Mouse (Mus musculus) lung, embryonic 16.5 days (tissue): ENCODE measurements at regions not wholly inside any gene's neighbourhood (a gene's known extent, or its start where the extent isn't known, plus 50 kb on each side); places are given as distances from the start of the nearest gene placed in this dataset.

Experiments used
- ATAC-seq: fragments of 200-750 bp; cut with Nextera tagmentation; 2 replicates; pipeline ENCODE4 v1.8.0; 2017; ENCODE audit warnings: low read depth, mild to moderate bottlenecking, moderate library complexity
- H3K27ac ChIP-seq: fragments of 300-500 bp; sonication (generic); 2 replicates; pipeline ENCODE4 v1.5.1; 2014; ENCODE audit warnings: mild to moderate bottlenecking, control low read depth, low read length
- H3K27me3 ChIP-seq: fragments of 300-500 bp; sonication (generic); 2 replicates; pipeline ENCODE4 v1.6.1; 2014; ENCODE audit warnings: low read depth, low read length, mixed read lengths; ENCODE audit not compliant: control insufficient read depth, insufficient read depth
- H3K36me3 ChIP-seq: fragments of 300-500 bp; sonication (generic); 2 replicates; pipeline ENCODE4 v1.6.1; 2014; ENCODE audit warnings: low read length; ENCODE audit not compliant: control insufficient read depth, insufficient read depth
- H3K4me1 ChIP-seq: fragments of 300-500 bp; sonication (generic); replicated peaks from 2 replicates; pipeline ENCODE4 v1.6.1; 2014; ENCODE audit warnings: low read length, mixed read lengths; ENCODE audit not compliant: control insufficient read depth, insufficient read depth
- H3K4me2 ChIP-seq: fragments of 300-500 bp; sonication (generic); 2 replicates; pipeline ENCODE4 v1.6.1; 2014; ENCODE audit warnings: low read depth, low read length, control low read depth
- H3K4me3 ChIP-seq: fragments of 300-500 bp; sonication (generic); 2 replicates; pipeline ENCODE4 v1.5.1; 2014; ENCODE audit warnings: mild to moderate bottlenecking, low read length, control low read depth
- H3K9ac ChIP-seq: fragments of 300-500 bp; sonication (generic); 2 replicates; pipeline ENCODE4 v1.6.1; 2014; ENCODE audit warnings: low read length, control low read depth
- H3K9me3 ChIP-seq: fragments of 300-500 bp; sonication (generic); 2 replicates; pipeline ENCODE4 v1.6.1; 2016; ENCODE audit warnings: low read length; ENCODE audit not compliant: control insufficient read depth
- WGBS: fragments of 180-500 bp; shearing (Covaris S2); extraction: QIAGEN DNeasy Blood & Tissue Kit; methylation state at CpG from one replicate; pipeline ENCODE4 v1.1.7; 2014; 5-methylcytosine and 5-hydroxymethylcytosine counted together

DNA sequence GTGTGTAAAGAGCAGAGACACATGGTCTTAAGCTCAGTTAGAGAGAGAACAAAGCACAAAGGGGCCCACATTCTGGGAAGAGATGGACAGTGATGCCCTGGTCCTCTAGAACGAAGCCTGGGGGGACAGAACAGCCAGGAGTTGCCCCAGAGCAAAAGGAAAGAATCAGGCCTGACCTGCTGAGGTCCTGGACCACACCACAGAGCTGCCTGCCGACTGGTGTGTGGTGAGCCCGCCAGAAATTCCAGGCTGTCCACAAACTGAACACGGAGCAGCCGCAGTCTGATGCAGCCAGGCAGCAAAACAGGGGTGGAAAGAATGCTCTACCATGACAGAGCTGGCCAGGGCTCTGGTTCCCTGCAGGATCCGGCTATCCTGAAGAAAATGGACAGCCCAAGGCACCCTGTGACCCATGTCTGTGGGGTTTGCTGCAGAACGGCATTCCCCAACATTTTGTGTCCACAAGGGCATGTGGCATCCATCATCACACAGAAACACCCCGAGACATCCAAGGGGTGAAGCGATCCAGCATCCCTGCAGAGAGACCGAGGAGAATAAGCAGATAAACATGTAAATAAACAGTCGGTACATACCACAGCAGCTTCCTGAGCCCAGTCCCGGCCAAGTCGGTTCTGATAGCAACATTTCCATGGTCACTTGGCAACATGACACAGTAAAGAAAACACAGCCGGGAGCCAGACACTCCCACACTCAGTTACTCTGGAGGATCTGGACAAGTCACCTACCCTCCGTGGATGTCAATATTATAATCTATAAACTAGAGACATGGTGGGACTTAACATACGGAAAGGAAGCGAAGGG is 65.3 kb upstream of the Pomp start:
- no peaks in the 10 kb centered on the region for H3K36me3 ChIP-seq
- peak overlapping the region; percentile 1; the same call in 1 of the 2 replicates for H3K4me2 ChIP-seq
- no peaks in the 10 kb centered on the region for H3K9me3 ChIP-seq
- H3K9ac ChIP-seq = no peak overlapping the region
- H3K27ac ChIP-seq = no peak overlapping the region
- peak; percentile 56 for ATAC-seq
- H3K4me1 ChIP-seq = peaks cover 2% of the 10 kb centered on the region; the same call in 1 of the 2 replicates
- H3K4me3 ChIP-seq = no peak overlapping the region
- no peaks in the 10 kb centered on the region for H3K27me3 ChIP-seq
- 33% methylated on average over 17 of the region's 17 CpGs for WGBS

DNA sequence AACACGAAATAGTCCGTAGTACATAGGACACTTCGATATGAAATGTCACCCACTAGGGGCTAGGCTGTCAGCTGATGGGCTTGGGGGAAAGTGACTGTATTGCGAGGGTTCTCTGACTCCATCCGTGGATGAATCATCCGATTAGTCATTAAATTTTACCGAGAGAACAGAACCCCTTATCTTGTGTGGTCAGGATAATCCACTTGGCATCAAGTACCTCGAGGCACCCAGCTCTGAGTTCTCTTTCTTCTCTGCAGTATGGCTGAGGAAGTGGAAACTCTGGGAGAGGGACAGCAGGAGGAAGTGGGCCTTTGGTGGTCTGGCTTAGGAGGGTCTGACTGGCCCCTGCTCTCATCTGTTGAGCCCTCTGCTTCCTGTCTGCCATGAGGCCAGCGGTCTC is 67.2 kb upstream of the Pomp start:
- no peak for ATAC-seq
- Histone ChIP-seq H3K4me1 (peaks cover 2% of the 10 kb centered on the region; the same call in 1 of the 2 replicates), H3K4me3 (no peak overlapping the region), H3K36me3 (no peaks in the 10 kb centered on the region), H3K27me3 (no peaks in the 10 kb centered on the region), H3K27ac (no peak overlapping the region), H3K9me3 (no peaks in the 10 kb centered on the region), H3K9ac (no peak overlapping the region), H3K4me2 (no peak overlapping the region)
- 53% methylated on average over 9 of the region's 9 CpGs for WGBS

DNA sequence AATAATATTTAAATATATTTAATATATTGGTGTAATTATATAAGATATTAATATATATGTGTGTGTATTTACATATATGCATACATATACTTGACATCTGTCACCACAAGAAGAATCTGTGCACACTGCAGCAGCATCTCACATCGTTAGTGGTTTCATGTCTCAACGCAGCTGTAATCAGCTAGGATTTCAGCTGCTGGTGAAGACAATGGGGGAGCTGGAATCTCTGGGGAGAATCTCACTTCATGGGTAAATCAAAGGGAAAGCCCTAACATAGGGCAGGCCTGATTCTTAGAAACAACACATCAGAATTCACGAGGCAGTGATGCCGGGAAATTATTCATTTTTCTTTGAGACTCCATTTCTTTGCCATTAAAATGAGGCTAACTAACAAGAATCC is 66.8 kb upstream of the Flt1 start:
- 66% methylated on average over 4 of the region's 4 CpGs for WGBS

DNA sequence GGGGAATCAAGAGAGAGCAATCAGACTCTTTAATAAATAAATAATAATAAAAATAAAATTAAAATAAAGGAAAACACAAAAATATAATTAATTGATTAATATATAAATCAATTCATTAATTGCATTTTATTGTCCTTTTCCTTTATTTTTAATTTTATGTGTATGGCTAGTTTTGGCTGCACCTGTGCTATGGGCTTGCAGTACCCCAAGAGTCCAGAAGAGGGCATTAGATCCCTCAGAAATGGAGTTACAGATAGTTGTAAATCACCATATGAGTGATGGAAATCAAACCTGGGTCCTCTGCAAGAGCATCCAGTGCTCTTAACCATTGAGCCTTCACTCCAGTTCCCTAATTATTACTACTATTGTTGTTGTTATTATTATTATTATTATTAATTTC is 65.3 kb upstream of the Flt1 start:
- H3K4me1 ChIP-seq = peaks cover 2% of the 10 kb centered on the region; the same call in 1 of the 2 replicates

More for the DNA sequence above, 66.8 kb upstream of the Flt1 start:
- Histone ChIP-seq H3K4me1 (peaks cover 2% of the 10 kb centered on the region; the same call in 1 of the 2 replicates), H3K27me3 (no peaks in the 10 kb centered on the region), H3K27ac (no peak overlapping the region), H3K36me3 (no peaks in the 10 kb centered on the region), H3K9me3 (no peaks in the 10 kb centered on the region), H3K4me2 (no peak overlapping the region), H3K9ac (no peak overlapping the region), H3K4me3 (no peak overlapping the region)
- ATAC-seq = no peak

GRCm38 (mm10) chr5:147788496-147788895 is 62.7 kb upstream of the Flt1 start:
- H3K9me3 ChIP-seq = no peaks in the 10 kb centered on the region
- H3K9ac ChIP-seq = no peak overlapping the region
- no peaks in the 10 kb centered on the region for H3K4me1 ChIP-seq
- no peak for ATAC-seq
- no peak overlapping the region for H3K27ac ChIP-seq
- H3K36me3 ChIP-seq = no peaks in the 10 kb centered on the region
- H3K27me3 ChIP-seq = no peaks in the 10 kb centered on the region
- H3K4me3 ChIP-seq = no peak overlapping the region
- no peak overlapping the region for H3K4me2 ChIP-seq
- 56% methylated on average over 6 of the region's 6 CpGs for WGBS

More for the DNA sequence above, 65.3 kb upstream of the Flt1 start:
- no peaks in the 10 kb centered on the region for H3K36me3 ChIP-seq
- H3K4me3 ChIP-seq = no peak overlapping the region
- ATAC-seq = no peak
- H3K27ac ChIP-seq = no peak overlapping the region
- no peak overlapping the region for H3K4me2 ChIP-seq
- no peaks in the 10 kb centered on the region for H3K27me3 ChIP-seq
- no peaks in the 10 kb centered on the region for H3K9me3 ChIP-seq
- no peak overlapping the region for H3K9ac ChIP-seq

DNA sequence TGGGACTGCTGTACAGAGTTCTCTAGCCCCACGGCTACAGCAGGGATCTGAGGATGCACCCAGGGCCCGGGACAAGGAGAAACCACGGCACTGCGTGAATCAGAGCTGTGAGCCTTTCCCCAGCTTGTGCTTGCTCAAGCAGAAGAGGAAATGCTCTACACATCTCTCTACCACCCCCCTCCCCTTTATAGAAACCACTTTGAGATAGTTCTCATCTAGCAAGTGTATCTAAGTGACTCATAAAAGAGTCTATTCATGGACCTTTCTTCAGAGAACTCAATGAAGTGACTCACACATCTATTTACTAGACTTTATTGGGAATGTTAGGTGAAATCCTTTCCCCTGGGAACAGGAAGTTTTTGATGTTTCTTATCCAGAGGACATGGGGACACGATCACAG is 61.0 kb upstream of the Flt1 start:
- 42% methylated on average over 5 of the region's 5 CpGs for WGBS
- Histone ChIP-seq H3K27me3 (no peaks in the 10 kb centered on the region), H3K4me1 (no peaks in the 10 kb centered on the region), H3K9ac (no peak overlapping the region), H3K36me3 (no peaks in the 10 kb centered on the region), H3K4me3 (no peak overlapping the region), H3K9me3 (no peaks in the 10 kb centered on the region), H3K27ac (no peak overlapping the region), H3K4me2 (no peak overlapping the region)
- ATAC-seq = no peak; the same call in 1 of the 2 replicates

DNA sequence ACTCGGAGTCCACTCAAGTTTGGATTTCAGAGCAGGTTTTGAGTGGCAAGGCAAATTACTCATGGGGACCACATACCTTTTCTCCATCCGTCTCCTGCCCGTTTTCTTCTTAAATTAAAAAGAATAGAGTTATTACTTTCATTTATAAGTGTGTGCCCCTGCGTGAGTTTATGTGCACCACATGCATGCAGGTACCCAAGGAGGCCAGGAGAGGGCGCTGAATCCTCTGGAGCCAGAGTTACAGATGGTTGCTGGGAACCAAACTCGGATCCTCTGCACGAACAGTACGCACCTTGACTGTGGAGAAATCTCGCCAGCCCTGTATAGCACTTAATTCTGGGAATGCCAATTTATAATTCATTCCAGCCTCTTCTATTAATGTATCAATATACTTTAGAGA is 58.3 kb upstream of the Flt1 start:
- no peak overlapping the region for H3K9ac ChIP-seq
- no peaks in the 10 kb centered on the region for H3K9me3 ChIP-seq
- no peak for ATAC-seq
- H3K4me2 ChIP-seq = no peak overlapping the region
- H3K36me3 ChIP-seq = no peaks in the 10 kb centered on the region
- H3K4me3 ChIP-seq = no peak overlapping the region
- WGBS = 92% methylated on average over 9 of the region's 9 CpGs
- H3K27me3 ChIP-seq = no peaks in the 10 kb centered on the region
- no peaks in the 10 kb centered on the region for H3K4me1 ChIP-seq
- no peak overlapping the region for H3K27ac ChIP-seq

DNA sequence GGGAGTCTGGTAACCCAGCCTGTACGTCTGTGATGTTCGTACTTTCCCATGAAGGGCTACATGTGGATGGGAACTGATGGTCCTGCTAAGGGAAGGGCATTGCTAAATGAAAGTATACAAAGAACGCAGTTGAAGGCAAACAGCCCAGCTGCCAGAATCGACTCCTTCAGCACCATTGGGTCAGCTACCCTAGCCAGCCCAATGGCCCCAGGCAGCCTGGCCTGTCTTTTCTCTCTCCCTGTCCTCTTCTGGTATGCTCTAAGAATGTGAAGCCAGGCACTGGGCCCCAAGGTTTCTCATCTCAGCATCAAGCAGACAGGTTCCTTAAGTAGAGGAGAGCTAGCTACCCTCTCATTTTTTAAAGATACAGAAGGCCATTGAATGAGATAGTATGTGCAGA is 57.7 kb upstream of the Flt1 start:
- Histone ChIP-seq H3K4me2 (no peak overlapping the region), H3K4me3 (no peak overlapping the region), H3K27ac (no peak overlapping the region), H3K9ac (no peak overlapping the region), H3K36me3 (no peaks in the 10 kb centered on the region), H3K27me3 (no peaks in the 10 kb centered on the region), H3K4me1 (no peaks in the 10 kb centered on the region), H3K9me3 (no peaks in the 10 kb centered on the region)
- ATAC-seq = no peak
- 72% methylated on average over 4 of the region's 4 CpGs for WGBS

- no peak overlapping the region for H3K4me3 ChIP-seq
- H3K36me3 ChIP-seq = no peaks in the 10 kb centered on the region
- no peak overlapping the region for H3K27ac ChIP-seq
- H3K9me3 ChIP-seq = no peaks in the 10 kb centered on the region
- H3K4me2 ChIP-seq = no peak overlapping the region
- no peaks in the 10 kb centered on the region for H3K27me3 ChIP-seq
- H3K4me1 ChIP-seq = no peaks in the 10 kb centered on the region
- no peak overlapping the region for H3K9ac ChIP-seq
- no peak for ATAC-seq
- 51% methylated on average over 7 of the region's 7 CpGs for WGBS
Measured at GRCm38 (mm10) chr5:147782761-147783160, 57.0 kb upstream of the Flt1 start.
